Mouse (Mus musculus) midbrain, embryonic 13.5 days (tissue): Measurements from ENCODE around the gene Myo1e. TPM values are rescaled to one million over a fixed set of nuclear protein-coding genes. Genes with fewer than 3 reads are reported as not detected.

Experiments used
- ATAC-seq: fragments of 200-750 bp; cut with Nextera tagmentation; 2 replicates; pipeline ENCODE4 v1.8.0; 2017; ENCODE audit warnings: mild to moderate bottlenecking, moderate TSS enrichment, moderate library complexity
- H3K27ac ChIP-seq: fragments of 300-500 bp; sonication (generic); 2 replicates; pipeline ENCODE4 v1.5.1; 2015; ENCODE audit warnings: inconsistent platforms, mild to moderate bottlenecking, moderate library complexity
- H3K27me3 ChIP-seq: fragments of 300-500 bp; sonication (generic); 2 replicates; pipeline ENCODE4 v1.6.1; 2015; ENCODE audit warnings: mild to moderate bottlenecking, inconsistent platforms
- H3K36me3 ChIP-seq: fragments of 300-500 bp; sonication (generic); 2 replicates; pipeline ENCODE4 v1.6.1; 2015; ENCODE audit warnings: mild to moderate bottlenecking, inconsistent platforms
- H3K4me1 ChIP-seq: fragments of 300-500 bp; sonication (generic); replicated peaks from 2 replicates; pipeline ENCODE4 v1.6.1; 2015; ENCODE audit warnings: inconsistent platforms
- H3K4me2 ChIP-seq: fragments of 300-500 bp; sonication (generic); replicated peaks from 2 replicates; pipeline ENCODE4 v1.6.1; 2015; ENCODE audit warnings: moderate library complexity, mild to moderate bottlenecking, inconsistent platforms
- H3K4me3 ChIP-seq: fragments of 300-500 bp; sonication (generic); replicated peaks from 2 replicates; pipeline ENCODE4 v1.5.1; 2015; ENCODE audit warnings: mild to moderate bottlenecking, inconsistent platforms
- H3K9ac ChIP-seq: fragments of 300-500 bp; sonication (generic); replicated peaks from 2 replicates; pipeline ENCODE4 v1.6.1; 2015; ENCODE audit warnings: mild to moderate bottlenecking, inconsistent platforms
- H3K9me3 ChIP-seq: fragments of 300-500 bp; sonication (generic); 2 replicates; pipeline ENCODE4 v1.6.1; 2016; ENCODE audit warnings: mild to moderate bottlenecking, inconsistent platforms
- WGBS: fragments of 180-500 bp; shearing (Covaris S2); methylation state at CpG from one replicate; pipeline ENCODE4 v1.1.7; 2015; 5-methylcytosine and 5-hydroxymethylcytosine counted together
- polyA plus RNA-seq: library from polyadenylated mRNA; unstranded; fragments of >200 nt; fragmentation: Nextera tagmentation; extraction: Ambion mirVana; gene quantifications from 2 replicates; pipeline ENCODE4 v1.2.1, GENCODE M21; 2015

Gene Myo1e
- polyA plus RNA-seq, 1 experiment from 2014 or later, result 6.0 TPM

DNA sequence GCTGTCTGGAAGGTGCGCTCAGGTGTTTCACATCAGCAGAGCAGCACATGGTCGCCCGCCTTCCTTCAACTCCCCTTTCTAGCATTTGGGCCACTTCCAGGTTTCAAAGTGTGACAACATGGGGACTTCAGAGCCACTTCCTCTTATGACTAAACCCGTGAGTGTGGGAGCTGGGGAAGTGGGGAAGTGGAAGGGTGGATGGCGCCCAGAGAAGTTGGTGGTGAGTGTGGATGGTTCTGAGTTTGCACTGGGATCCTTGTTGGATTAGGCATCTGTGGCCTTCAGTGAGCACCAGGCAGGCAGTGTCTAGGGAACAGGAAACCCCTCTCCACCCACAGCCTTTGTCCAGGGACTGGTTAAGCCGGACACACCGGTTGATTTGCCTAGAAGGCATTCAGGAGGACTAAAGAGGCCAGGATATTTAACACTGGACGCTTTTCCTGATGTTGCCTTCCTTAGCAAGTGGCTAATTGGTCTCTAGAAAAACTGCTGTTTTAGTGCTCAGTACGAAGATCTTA is 53.2 kb downstream of the Myo1e start:
- WGBS, result 56% methylated on average over 9 of the region's 9 CpGs
- H3K4me2 ChIP-seq, result no peak overlapping the region
- no peaks in the 10 kb centered on the region for H3K36me3 ChIP-seq
- no peak overlapping the region for H3K27ac ChIP-seq
- H3K27me3 ChIP-seq, result no peaks in the 10 kb centered on the region
- H3K4me1 ChIP-seq, result peaks cover 20% of the 10 kb centered on the region
- no peaks in the 10 kb centered on the region for H3K9me3 ChIP-seq
- ATAC-seq, result no peak
- H3K4me3 ChIP-seq, result no peak overlapping the region
- H3K9ac ChIP-seq, result no peak overlapping the region

DNA sequence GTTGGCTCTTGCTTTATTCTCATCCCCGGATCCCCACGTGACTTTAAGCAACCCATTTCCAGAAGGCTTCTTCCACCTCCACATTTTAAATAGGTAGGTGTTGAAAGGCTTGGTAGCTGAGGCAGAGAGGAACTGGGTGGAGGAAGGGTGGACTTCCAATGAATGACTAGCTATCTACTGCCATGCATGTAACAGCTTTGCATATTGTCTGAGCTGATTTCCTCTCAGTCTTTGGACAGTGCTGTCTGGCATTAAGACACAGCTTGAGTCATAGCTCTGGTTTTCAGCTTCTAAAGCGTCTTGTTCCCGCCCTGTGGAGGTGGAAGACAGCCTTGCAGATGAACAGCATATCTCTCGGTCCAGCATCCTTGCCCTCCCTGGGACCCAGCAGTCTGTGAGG is 54.5 kb downstream of the Myo1e start:
- no peak overlapping the region for H3K4me2 ChIP-seq
- H3K36me3 ChIP-seq, result no peaks in the 10 kb centered on the region
- 84% methylated on average over 5 of the region's 5 CpGs for WGBS
- ATAC-seq, result no peak
- H3K9me3 ChIP-seq, result no peaks in the 10 kb centered on the region
- no peaks in the 10 kb centered on the region for H3K27me3 ChIP-seq
- no peak overlapping the region for H3K27ac ChIP-seq
- H3K9ac ChIP-seq, result no peak overlapping the region
- H3K4me3 ChIP-seq, result no peak overlapping the region
- H3K4me1 ChIP-seq, result peaks cover 20% of the 10 kb centered on the region

DNA sequence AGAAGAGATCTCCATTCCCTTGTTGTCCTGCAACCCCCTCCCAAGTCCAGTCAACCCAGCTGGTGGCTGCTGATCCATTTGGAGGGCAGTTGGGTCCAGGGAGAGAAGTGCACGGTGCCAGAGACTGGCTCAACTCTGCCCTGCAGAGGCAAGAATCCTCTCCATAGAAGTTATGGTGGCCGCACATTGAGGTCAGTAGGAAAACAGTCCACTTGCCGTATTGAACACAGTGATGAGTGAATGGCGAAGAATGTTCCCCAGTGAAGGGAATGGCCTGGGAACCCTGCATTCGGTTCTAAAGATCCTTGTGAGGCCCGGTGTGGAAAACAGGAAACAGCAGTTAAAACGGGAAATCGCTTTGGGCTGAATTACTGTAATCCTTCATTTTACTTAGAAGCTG is 56.0 kb downstream of the Myo1e start:
- Histone ChIP-seq H3K4me3 (no peak overlapping the region), H3K27ac (0 out of 2 replicates have a peak overlapping the region, but pooled peaks have one; percentile 6), H3K9me3 (no peaks in the 10 kb centered on the region), H3K9ac (no peak overlapping the region), H3K4me1 (peaks cover 15% of the 10 kb centered on the region), H3K36me3 (no peaks in the 10 kb centered on the region), H3K4me2 (no peak overlapping the region), H3K27me3 (no peaks in the 10 kb centered on the region)
- ATAC-seq, result no peak
- WGBS, result 73% methylated on average over 8 of the region's 8 CpGs

DNA sequence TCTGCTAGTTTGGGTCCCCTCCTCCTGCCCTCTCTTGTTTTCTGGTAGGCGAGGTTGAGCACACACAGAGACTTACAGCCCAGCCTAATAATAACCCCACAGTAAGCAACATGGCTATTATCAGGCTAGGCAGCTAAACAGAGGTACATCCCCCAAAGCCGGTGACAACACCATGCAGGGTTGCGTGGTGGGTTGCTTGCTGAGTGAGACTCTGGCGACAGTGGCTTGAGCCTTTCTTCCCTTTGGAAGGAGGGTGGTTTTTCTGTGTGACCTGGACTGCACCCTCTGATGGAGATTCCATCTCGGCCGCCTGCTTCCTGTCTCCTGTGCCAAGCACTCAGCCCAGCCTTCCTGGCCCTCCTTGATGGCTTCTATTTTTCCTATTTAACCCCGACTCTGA is 56.6 kb downstream of the Myo1e start:
- Histone ChIP-seq H3K4me1 (peaks cover 15% of the 10 kb centered on the region), H3K4me2 (no peak overlapping the region), H3K9me3 (no peaks in the 10 kb centered on the region), H3K4me3 (no peak overlapping the region), H3K27ac (0 out of 2 replicates have a peak overlapping the region, but pooled peaks have one; percentile 6), H3K9ac (no peak overlapping the region), H3K36me3 (no peaks in the 10 kb centered on the region), H3K27me3 (no peaks in the 10 kb centered on the region)
- 50% methylated on average over 7 of the region's 7 CpGs for WGBS
- ATAC-seq, result no peak

DNA sequence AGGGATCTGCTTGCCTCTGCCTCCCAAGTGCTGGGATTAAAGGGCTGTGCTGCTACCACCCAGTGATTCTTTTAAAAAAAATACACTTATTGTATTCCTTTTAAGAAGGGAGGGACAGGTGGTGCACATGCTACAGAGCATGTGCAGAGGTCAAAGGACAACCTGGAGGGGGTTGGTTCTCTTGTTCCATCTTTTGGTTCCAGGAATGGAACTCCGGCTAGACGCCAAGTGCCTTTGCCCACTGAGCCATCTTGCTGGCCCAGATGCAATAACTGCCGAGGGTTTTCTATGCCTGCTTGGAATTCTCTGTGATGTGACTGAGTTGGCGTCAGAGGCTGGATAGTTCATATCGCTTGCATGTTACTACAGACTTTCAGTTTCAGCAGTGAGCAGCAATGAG is 58.4 kb downstream of the Myo1e start:
- Histone ChIP-seq H3K4me3 (no peak overlapping the region), H3K4me1 (peaks cover 22% of the 10 kb centered on the region), H3K27ac (no peak overlapping the region), H3K27me3 (no peaks in the 10 kb centered on the region), H3K9ac (no peak overlapping the region), H3K4me2 (no peak overlapping the region), H3K9me3 (no peaks in the 10 kb centered on the region), H3K36me3 (no peaks in the 10 kb centered on the region)
- no peak for ATAC-seq
- 86% methylated on average over 5 of the region's 5 CpGs for WGBS

DNA sequence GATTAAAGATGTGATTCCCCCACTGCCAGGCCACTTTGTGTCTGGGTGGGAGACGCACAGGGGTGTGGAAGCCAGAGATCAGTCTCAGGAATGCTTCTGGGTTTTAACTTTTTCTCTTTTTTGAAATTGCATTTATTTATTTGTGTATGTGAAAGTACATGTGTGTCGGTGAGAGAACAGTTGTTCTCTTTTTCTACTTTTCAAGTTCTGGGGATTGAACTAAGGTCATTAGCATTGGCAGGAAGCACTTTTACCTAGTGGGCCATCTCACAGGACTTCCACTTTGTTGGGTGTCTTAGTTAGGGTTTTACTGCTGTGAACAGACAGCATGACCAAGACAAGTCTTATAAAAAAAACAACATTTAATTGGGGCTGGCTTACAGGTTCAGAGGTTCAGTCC is 59.0 kb downstream of the Myo1e start:
- no peak for ATAC-seq
- 94% methylated on average over 2 of the region's 2 CpGs for WGBS
- H3K27ac ChIP-seq, result no peak overlapping the region
- no peak overlapping the region for H3K4me2 ChIP-seq
- no peak overlapping the region for H3K9ac ChIP-seq
- no peaks in the 10 kb centered on the region for H3K36me3 ChIP-seq
- no peaks in the 10 kb centered on the region for H3K9me3 ChIP-seq
- peaks cover 22% of the 10 kb centered on the region for H3K4me1 ChIP-seq
- H3K4me3 ChIP-seq, result no peak overlapping the region
- H3K27me3 ChIP-seq, result no peaks in the 10 kb centered on the region

DNA sequence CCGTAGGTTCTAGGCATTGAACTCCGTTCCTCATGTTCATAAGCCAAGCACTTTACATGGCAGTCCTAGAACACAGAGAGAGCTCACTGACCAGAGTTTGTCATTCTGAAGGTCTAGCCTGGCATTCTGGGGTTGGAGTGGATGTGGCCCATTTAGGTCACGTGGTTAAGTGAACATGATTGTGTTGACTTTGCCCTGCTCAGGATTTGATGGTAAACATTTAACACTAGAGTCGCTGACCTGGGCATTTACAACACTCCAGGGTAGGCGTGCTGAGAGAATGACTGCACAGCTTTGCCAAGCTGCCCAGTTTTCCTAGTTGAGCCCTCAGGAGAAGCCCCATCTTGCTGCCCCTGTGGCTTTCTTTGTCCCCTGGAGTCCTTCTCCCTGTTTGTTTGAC is 60.0 kb downstream of the Myo1e start:
- H3K4me1 ChIP-seq, result peaks cover 15% of the 10 kb centered on the region
- H3K36me3 ChIP-seq, result no peaks in the 10 kb centered on the region
- WGBS, result 92% methylated on average over 5 of the region's 5 CpGs
- ATAC-seq, result no peak
- no peak overlapping the region for H3K4me3 ChIP-seq
- no peak overlapping the region for H3K4me2 ChIP-seq
- H3K27ac ChIP-seq, result no peak overlapping the region
- no peaks in the 10 kb centered on the region for H3K27me3 ChIP-seq
- H3K9ac ChIP-seq, result no peak overlapping the region
- H3K9me3 ChIP-seq, result no peaks in the 10 kb centered on the region

DNA sequence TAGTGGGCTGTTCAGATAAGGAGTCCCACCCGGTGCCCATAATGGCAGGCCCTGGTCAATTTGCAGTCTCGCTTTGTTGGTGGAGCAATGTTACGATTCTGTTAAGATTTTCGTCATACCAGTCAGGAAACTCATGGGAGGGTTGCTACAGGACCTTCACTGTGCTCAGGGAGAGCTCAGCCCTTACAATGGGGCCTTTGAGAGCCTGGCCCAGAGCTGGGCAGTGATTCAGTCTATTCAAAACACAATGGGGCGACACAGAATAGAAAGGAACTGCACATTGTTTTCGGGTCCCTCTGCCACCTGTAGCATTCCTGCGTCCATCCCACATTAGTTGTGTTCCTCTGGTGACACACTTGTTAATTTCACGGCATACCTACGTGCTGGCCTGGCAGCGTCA is 62.2 kb downstream of the Myo1e start:
- Histone ChIP-seq H3K9ac (no peak overlapping the region), H3K27me3 (no peaks in the 10 kb centered on the region), H3K27ac (peak overlapping the region; percentile 35; the same call in 1 of the 2 replicates), H3K4me3 (no peak overlapping the region), H3K36me3 (no peaks in the 10 kb centered on the region), H3K4me1 (peaks cover 7% of the 10 kb centered on the region), H3K4me2 (no peak overlapping the region), H3K9me3 (no peaks in the 10 kb centered on the region)
- no peak for ATAC-seq
- 41% methylated on average over 10 of the region's 10 CpGs for WGBS

DNA sequence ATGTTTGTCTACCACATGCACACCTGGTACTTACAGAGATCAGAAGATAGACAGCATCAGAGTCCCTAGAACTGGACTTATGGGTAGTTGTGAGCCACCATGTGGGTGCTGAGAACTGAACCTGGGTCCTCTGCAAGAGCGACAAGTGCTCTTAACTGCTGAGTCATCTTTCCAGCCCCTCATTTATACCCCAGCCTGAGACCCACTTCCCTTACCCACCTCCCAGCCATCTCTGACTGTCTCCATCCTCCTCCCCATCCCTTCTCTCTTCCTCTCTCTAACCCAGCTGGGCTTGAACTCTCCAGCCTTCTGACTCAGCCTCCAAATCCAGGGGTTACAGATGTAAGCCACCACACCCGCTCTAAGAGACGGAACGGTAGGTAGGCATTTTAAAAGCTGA is 63.3 kb downstream of the Myo1e start:
- Histone ChIP-seq H3K36me3 (no peaks in the 10 kb centered on the region), H3K4me1 (peaks cover 7% of the 10 kb centered on the region), H3K4me2 (no peak overlapping the region), H3K27me3 (no peaks in the 10 kb centered on the region), H3K9me3 (no peaks in the 10 kb centered on the region), H3K9ac (no peak overlapping the region), H3K4me3 (no peak overlapping the region), H3K27ac (no peak overlapping the region)
- 95% methylated on average over 4 of the region's 4 CpGs for WGBS
- ATAC-seq, result no peak

DNA sequence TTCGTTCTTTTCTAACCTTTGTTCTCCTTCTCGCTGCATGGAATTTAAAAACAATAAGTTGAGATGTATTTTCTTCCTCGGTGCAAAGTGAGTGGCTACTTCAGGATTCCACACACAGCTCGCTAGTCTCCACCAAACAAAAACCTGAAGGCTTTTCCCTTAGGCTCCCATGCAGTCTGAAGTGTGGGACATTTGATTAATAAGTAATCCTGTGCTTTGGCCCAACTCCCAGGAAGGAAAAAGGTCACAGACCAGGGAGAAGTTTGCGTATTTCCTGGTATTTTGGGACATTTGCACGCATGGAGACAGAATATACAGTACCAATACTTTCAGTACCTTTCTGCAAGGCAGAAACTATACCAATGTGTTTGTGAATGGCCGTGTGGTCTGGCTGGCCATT is 64.0 kb downstream of the Myo1e start:
- no peak for ATAC-seq
- no peaks in the 10 kb centered on the region for H3K27me3 ChIP-seq
- H3K4me2 ChIP-seq, result no peak overlapping the region
- no peaks in the 10 kb centered on the region for H3K36me3 ChIP-seq
- no peak overlapping the region for H3K9ac ChIP-seq
- WGBS, result 77% methylated on average over 7 of the region's 7 CpGs
- H3K4me3 ChIP-seq, result no peak overlapping the region
- H3K4me1 ChIP-seq, result peaks cover 7% of the 10 kb centered on the region
- H3K27ac ChIP-seq, result no peak overlapping the region
- H3K9me3 ChIP-seq, result no peaks in the 10 kb centered on the region

DNA sequence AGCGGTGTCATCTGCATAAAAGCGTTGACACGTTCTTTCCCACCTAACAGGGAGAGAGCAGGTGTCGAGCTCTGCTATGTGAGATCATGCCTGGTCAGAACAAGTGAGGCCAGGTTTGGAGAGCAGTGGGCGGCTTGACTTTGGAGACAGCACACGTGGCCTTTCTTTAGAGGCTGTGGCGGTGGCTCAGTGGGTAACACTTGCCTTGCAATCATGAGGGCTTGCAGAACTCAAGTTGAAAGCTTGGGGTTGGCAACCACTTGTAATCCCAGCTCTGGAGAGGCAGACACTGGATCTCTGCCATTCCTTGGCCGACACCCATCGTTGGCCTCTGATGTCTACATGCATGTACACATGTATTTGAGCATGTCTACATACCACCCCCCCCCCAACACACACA is 64.5 kb downstream of the Myo1e start:
- no peak for ATAC-seq
- no peak overlapping the region for H3K4me2 ChIP-seq
- no peak overlapping the region for H3K9ac ChIP-seq
- H3K9me3 ChIP-seq, result no peaks in the 10 kb centered on the region
- H3K4me3 ChIP-seq, result no peak overlapping the region
- H3K4me1 ChIP-seq, result peaks cover 7% of the 10 kb centered on the region
- H3K36me3 ChIP-seq, result no peaks in the 10 kb centered on the region
- no peak overlapping the region for H3K27ac ChIP-seq
- 94% methylated on average over 9 of the region's 9 CpGs for WGBS
- no peaks in the 10 kb centered on the region for H3K27me3 ChIP-seq

DNA sequence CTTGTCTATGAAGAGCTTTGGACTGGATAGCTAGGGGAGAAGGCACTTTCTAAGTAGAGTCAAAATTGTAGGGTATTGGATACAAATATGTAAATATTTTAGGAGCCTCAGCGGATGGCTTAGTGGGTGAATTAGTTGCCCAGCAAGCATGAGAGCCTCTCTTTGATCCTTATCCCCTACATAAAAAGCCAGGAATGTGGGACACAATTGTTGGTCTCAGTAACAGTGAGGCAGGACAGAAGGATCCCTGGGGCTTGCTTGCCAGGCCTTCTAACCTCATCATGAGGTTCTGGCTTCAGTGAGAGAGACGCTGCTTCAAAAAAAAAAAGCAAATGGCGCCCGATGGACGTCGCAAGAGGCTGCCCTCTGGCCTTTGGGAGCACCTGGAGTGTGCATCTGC is 66.9 kb downstream of the Myo1e start:
- Histone ChIP-seq H3K9ac (no peak overlapping the region), H3K4me2 (no peak overlapping the region), H3K9me3 (no peaks in the 10 kb centered on the region), H3K36me3 (no peaks in the 10 kb centered on the region), H3K27ac (no peak overlapping the region), H3K27me3 (no peaks in the 10 kb centered on the region), H3K4me3 (no peak overlapping the region), H3K4me1 (peaks cover 6% of the 10 kb centered on the region)
- WGBS, result 83% methylated on average over 6 of the region's 6 CpGs
- no peak for ATAC-seq

DNA sequence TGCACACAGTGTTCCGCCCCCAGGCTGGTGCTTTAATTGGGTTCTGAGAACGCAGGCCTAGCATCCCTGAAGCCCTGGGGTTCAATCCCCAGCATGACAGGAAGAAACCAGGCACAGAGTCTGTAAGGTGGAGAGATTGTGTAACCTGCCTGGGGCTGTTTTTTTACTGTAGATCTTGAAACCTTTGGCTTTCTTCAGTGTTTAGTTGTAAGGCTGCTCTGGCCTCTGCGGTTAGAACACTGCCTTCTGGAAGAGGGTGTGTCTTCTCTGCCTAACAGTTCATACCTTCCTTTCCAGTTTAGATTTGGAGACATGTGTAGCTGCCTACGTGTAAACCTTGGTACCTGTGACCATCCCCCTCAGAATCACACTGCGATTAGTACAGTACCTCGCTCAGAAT is 67.3 kb downstream of the Myo1e start:
- Histone ChIP-seq H3K4me3 (no peak overlapping the region), H3K9me3 (no peaks in the 10 kb centered on the region), H3K4me2 (no peak overlapping the region), H3K27me3 (no peaks in the 10 kb centered on the region), H3K36me3 (no peaks in the 10 kb centered on the region), H3K9ac (no peak overlapping the region), H3K4me1 (peaks cover 2% of the 10 kb centered on the region; the same call in 1 of the 2 replicates), H3K27ac (no peak overlapping the region)
- ATAC-seq, result no peak
- 94% methylated on average over 6 of the region's 6 CpGs for WGBS
